Comparison of ENCODE assay signal across 12 mouse cellular contexts in genomic region chr3:21638886-21639285, GRCm38 (mm10).
DNase-seq lines count a peak whose midpoint lies in the region; ATAC-seq and TF ChIP-seq lines count a peak whose summit lies in the region.
"Had no signal": no experiment of that assay in that cellular context is flagged by ENCODE, and none has a peak within 500 bp of the region (broad histone marks: within the 10 kb centered on the region; RNA-seq: fewer than 3 reads in every experiment).

No protein-coding gene starts in this region.

- peak; percentile 52 for DNase-seq in forebrain, embryonic 14.5 days (ENCODE audit: low spot score)
- DNase-seq in forebrain, embryonic 10.5 days (ENCODE audit: extremely low spot score, low spot score): no peak
- DNase-seq in midbrain, postnatal 0 days (ENCODE audit: low spot score): peak; percentile 65
- DNase-seq in midbrain, embryonic 14.5 days: no peak
- DNase-seq in cerebellum, postnatal 14 days: peak; percentile 73 to 82
- peak; percentile 26 to 38 for DNase-seq in thymus, postnatal 10 days (ENCODE audit: low spot score in 2 of 2)
- DNase-seq in adrenal gland, postnatal 14 days: no peak
- DNase-seq in embryo, embryonic 10.5 days (ENCODE audit: low spot score): no peak
- DNase-seq: gastrocnemius, adult 2 months; liver, postnatal 0 days had no signal

- no peak for TF ChIP-seq CTCF in midbrain, postnatal 0 days (IDR thresholded peaks at IDR 0.05)

- H3K27me3 ChIP-seq in forebrain, embryonic 14.5 days (replicated peaks; ENCODE audit: control insufficient read depth, insufficient read depth, low read length): no peaks in the 10 kb centered on the region
- no peaks in the 10 kb centered on the region for H3K27me3 ChIP-seq in forebrain, embryonic 10.5 days (ENCODE audit: poor library complexity, severe bottlenecking)
- H3K27me3 ChIP-seq in midbrain, postnatal 0 days (ENCODE audit: insufficient read depth, low read length): no peaks in the 10 kb centered on the region
- no peaks in the 10 kb centered on the region for H3K27me3 ChIP-seq in midbrain, embryonic 14.5 days (ENCODE audit: control insufficient read depth, insufficient read depth, low read length)
- H3K27me3 ChIP-seq: heart, embryonic 12.5 days had no signal

- H3K36me3 ChIP-seq in forebrain, embryonic 14.5 days (ENCODE audit: control insufficient read depth, insufficient read depth, low read length): no peaks in the 10 kb centered on the region
- no peaks in the 10 kb centered on the region for H3K36me3 ChIP-seq in forebrain, embryonic 10.5 days (replicated peaks)
- no peaks in the 10 kb centered on the region for H3K36me3 ChIP-seq in midbrain, postnatal 0 days (ENCODE audit: insufficient read depth, low read length)
- H3K36me3 ChIP-seq in midbrain, embryonic 14.5 days (ENCODE audit: control insufficient read depth, insufficient read depth, low read length): no peaks in the 10 kb centered on the region
- H3K36me3 ChIP-seq: heart, embryonic 12.5 days had no signal

- H3K9me3 ChIP-seq in forebrain, embryonic 14.5 days (replicated peaks; ENCODE audit: control insufficient read depth, low read length): no peaks in the 10 kb centered on the region
- no peaks in the 10 kb centered on the region for H3K9me3 ChIP-seq in forebrain, embryonic 10.5 days
- no peaks in the 10 kb centered on the region for H3K9me3 ChIP-seq in midbrain, postnatal 0 days (ENCODE audit: low read length)
- H3K9me3 ChIP-seq in midbrain, embryonic 14.5 days (ENCODE audit: control insufficient read depth, low read length): no peaks in the 10 kb centered on the region
- H3K9me3 ChIP-seq: heart, embryonic 12.5 days had no signal

- no peak for ATAC-seq in forebrain, embryonic 14.5 days
- no peak for ATAC-seq in midbrain, postnatal 0 days (ENCODE audit: low FRiP score)
- no peak for ATAC-seq in midbrain, embryonic 14.5 days (ENCODE audit: low FRiP score, low TSS enrichment)
- ATAC-seq: liver, postnatal 0 days had no signal

- H3K27ac ChIP-seq in forebrain, embryonic 14.5 days (ENCODE audit: low read depth, low read length): no peak overlapping the region
- H3K27ac ChIP-seq in forebrain, embryonic 10.5 days: no peak overlapping the region
- H3K27ac ChIP-seq in midbrain, postnatal 0 days (ENCODE audit: low read depth, low read length): no peak overlapping the region
- no peak overlapping the region for H3K27ac ChIP-seq in midbrain, embryonic 14.5 days (replicated peaks; ENCODE audit: low read depth, low read length)
- H3K27ac ChIP-seq: gastrocnemius, adult 2 months had no signal

- H3K4me3 ChIP-seq in forebrain, embryonic 14.5 days (ENCODE audit: low read depth, low read length): no peak overlapping the region
- H3K4me3 ChIP-seq in forebrain, embryonic 10.5 days: no peak overlapping the region
- no peak overlapping the region for H3K4me3 ChIP-seq in midbrain, postnatal 0 days (ENCODE audit: low read depth, low read length)
- H3K4me3 ChIP-seq in midbrain, embryonic 14.5 days (replicated peaks; ENCODE audit: low read depth, low read length): no peak overlapping the region
- H3K4me3 ChIP-seq: gastrocnemius, adult 2 months; heart, embryonic 12.5 days had no signal

- peaks cover 1% of the 10 kb centered on the region for H3K4me1 ChIP-seq in forebrain, embryonic 14.5 days (ENCODE audit: control insufficient read depth, insufficient read depth, low read length)
- H3K4me1 ChIP-seq in forebrain, embryonic 10.5 days: peaks cover 2% of the 10 kb centered on the region
- no peaks in the 10 kb centered on the region for H3K4me1 ChIP-seq in midbrain, postnatal 0 days (ENCODE audit: insufficient read depth, low read length)
- 0 out of 2 replicates have a peak, but pooled peaks cover 2% of the 10 kb centered on the region for H3K4me1 ChIP-seq in midbrain, embryonic 14.5 days (ENCODE audit: control insufficient read depth, insufficient read depth, low read length)

- 76% methylated on average over 5 of the region's 5 CpGs for WGBS in forebrain, embryonic 14.5 days
- 94% methylated on average over 5 of the region's 5 CpGs for WGBS in forebrain, embryonic 10.5 days
- WGBS in midbrain, postnatal 0 days: 74% methylated on average over 5 of the region's 5 CpGs
- 86% methylated on average over 5 of the region's 5 CpGs for WGBS in midbrain, embryonic 14.5 days

- H3K9ac ChIP-seq in forebrain, embryonic 14.5 days (ENCODE audit: low read length): no peak overlapping the region
- H3K9ac ChIP-seq in midbrain, postnatal 0 days (replicated peaks; ENCODE audit: low read length, poor library complexity, severe bottlenecking): no peak overlapping the region
- no peak overlapping the region for H3K9ac ChIP-seq in midbrain, embryonic 14.5 days (replicated peaks; ENCODE audit: low read length)
- H3K9ac ChIP-seq: heart, embryonic 12.5 days; liver, postnatal 0 days had no signal

- H3K4me2 ChIP-seq in forebrain, embryonic 14.5 days (ENCODE audit: low read length): no peak overlapping the region
- no peak overlapping the region for H3K4me2 ChIP-seq in midbrain, postnatal 0 days (ENCODE audit: low read depth, low read length, poor library complexity, severe bottlenecking)
- H3K4me2 ChIP-seq in midbrain, embryonic 14.5 days (ENCODE audit: low read length): no peak overlapping the region
- H3K4me2 ChIP-seq: heart, embryonic 12.5 days; midbrain, embryonic 11.5 days had no signal

Comparison
In these comparisons a context has a peak if more than half of its experiments do, and no peak if none do; other contexts are left out.
1. DNase-seq: peak in forebrain, embryonic 14.5 days (single experiment), midbrain, postnatal 0 days (single experiment), cerebellum, postnatal 14 days (2 of 2) and thymus, postnatal 10 days (2 of 2); none in forebrain, embryonic 10.5 days (single experiment), midbrain, embryonic 14.5 days (single experiment), adrenal gland, postnatal 14 days (single experiment) and embryo, embryonic 10.5 days (single experiment).